Mouse (Mus musculus) 416B (cell line): Measurements from ENCODE around the gene Slc5a10.
A peak's percentile ranks its signal among the peaks of the same experiment; 100 is the strongest.

Source experiments
- DNase-seq: peaks from one replicate; pipeline ENCODE4 v3.0.0; 2011; ENCODE audit warnings: low read depth

Slc5a10 gene

GRCm38 (mm10) chr11:61720636-61721035 lies at the start of gene Slc5a10:
Gene Slc5a10, minus strand, starts transcription at chr11:61720826.
- no peak for DNase-seq

GRCm38 (mm10) chr11:61761584-61762407 lies 41.2 kb upstream of the Slc5a10 start, which contains the start of gene Prpsap2:
Gene Prpsap2, minus strand, starts transcription at chr11:61762088.
- peak; percentile 99 for DNase-seq

DNA sequence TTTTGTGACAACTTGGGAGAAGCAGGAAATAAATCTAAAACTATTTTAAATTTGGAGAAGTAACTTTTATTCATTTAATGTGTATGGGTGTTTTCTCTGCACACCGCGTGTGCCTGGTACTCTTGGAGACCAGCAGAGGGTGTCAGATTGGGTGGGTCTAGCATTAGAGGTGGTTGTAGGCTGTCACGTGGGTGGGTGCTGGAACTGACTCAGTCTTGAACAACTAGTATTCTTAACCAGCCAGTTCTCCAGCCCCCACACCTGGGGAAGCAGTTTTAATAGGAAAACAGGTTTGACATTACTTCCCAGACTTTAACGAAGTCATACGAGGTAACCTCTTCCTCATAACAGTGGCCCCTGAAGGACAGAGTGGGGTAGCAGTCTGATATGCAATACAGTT lies 39.9 kb upstream of the Slc5a10 start:
- peak; percentile 79 for DNase-seq

DNA sequence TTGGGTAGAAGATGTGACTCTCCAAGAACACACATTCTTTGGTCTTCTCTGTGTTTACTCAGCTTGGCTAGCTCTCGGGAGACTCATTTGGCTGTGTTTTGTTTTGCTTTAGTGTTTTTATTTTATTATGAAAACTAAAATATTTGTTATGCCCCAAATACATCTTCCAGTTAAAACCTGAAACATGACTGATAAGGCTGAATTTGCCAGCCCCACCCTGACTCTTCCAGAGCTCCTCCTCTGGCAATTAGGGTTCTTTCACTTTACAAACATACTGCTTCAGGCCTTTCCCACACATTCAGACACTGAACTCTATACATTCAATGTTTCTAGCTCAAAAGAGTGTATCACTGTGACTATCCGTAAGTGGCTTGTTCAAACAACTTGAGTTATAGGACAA lies 36.5 kb upstream of the Slc5a10 start:
- no peak for DNase-seq

DNA sequence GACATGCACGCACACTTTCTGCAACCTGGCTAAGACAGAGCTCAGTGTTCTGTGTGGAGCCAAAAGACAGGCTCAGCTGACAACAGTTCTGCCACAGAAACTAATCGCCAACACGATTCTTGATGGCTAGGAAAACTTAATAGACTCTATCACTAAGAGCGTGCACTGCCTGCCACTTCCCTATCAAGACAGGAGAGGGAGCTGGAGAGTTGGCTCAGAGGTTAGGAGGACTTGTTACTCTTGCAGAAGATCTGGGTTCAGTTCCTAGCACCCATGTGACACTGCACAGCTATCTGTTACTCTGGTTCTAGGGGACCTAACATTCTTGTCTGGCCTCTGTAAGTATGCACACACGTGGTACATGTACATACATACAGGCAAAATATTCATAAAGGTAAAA lies 31.0 kb upstream of the Slc5a10 start:
- DNase-seq = peak; percentile 72

DNA sequence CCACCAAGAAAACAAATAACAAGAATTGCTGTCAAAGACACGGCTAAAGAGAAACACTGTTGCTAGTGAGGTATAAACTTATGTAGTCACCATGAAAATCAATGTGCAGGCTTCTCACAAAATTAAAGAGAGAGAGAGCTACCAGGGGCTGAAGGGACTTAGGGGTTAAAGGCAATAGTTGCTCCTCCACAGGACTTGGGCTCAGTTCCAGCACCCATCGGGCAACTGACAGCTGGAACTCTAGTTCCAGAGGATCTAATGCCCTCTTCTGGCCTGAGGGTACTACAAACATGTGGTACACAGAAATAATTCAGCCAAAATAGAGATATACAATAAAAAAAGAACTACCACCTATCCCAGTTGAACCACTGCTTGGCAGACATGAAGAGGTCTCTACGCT lies 26.5 kb upstream of the Slc5a10 start:
- DNase-seq = no peak

DNA sequence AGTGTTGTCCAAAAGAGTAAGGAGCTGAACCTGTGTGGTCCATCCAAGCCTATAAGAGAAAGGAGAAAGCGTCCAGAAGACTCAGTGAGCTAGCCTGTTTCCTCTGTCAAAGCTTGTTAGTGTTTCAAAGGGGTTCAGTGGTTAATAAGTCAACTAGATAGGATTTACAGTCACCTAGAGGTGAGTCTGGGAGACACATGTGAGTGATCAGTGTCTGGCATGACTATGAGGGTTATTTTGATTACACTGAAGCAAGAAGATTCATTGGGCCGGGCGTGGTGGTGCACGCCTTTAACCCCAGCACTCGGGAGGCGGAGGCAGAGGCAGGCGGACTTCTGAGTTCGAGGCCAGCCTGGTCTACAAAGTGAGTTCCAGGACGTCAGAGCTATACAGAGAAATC lies 25.2 kb upstream of the Slc5a10 start:
- DNase-seq = no peak

DNA sequence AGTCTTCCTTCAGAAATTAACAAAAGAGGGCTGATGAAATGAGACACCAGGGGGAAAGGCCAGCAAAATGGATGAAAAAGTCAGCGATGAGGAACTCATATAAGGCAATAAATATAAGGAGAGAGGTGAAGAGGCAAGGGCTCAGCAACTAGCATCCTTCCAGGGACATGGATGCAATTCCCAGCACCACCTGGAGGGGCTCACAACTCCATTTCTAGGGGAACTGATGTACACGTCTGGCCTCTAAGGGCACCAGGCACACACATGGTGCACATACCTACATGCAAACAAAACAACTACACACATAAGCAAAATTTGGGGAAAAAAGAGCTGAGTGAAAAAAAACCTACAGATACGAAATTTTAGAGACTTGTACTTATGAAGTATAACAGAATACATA lies 23.8 kb upstream of the Slc5a10 start:
- no peak for DNase-seq

GRCm38 (mm10) chr11:61743768-61744167 lies 23.1 kb upstream of the Slc5a10 start:
- no peak for DNase-seq

GRCm38 (mm10) chr11:61740500-61740899 lies 19.9 kb upstream of the Slc5a10 start:
- peak; percentile 33 for DNase-seq

- DNase-seq = no peak
These were observed 16.7 kb upstream of the Slc5a10 start for GRCm38 (mm10) chr11:61737290-61737689.

DNA sequence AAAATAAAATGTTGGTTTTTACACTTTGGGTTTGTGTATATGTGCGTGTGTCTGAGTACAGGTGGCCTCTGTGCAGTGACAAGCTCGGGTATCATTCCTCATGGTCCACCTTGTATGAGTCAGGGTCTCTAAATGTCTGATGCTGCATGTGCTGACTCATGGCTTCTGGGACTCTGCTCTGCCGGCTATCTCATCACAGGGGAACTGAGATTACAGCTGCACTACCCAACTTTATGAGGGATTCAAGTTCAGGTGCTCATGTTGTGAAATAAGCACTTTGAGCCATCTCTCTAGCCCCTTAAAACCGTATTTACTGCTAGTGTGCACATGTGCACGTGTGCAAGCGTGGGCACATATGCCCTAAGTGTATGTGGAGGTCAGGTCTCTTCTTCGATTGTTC lies 12.0 kb upstream of the Slc5a10 start:
- DNase-seq = no peak

DNA sequence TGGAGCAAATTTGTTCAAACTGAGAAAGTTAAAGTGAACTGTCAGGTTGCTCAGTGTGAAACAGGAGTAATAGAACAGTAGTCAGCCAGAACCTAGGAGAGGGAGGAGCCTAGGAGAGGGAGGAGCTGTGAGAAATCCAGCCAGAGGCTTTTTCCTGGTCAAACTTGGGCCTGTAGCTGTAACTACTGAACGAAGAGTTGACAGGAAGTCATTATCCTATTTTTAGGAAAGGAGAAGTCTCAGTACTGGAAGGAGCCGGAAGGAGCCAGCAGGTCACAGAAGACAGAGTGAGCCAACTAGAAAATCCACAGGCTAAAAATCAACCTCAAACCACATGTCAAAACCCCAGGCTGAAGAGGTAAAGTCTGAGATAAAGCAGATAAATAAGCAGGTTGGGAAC lies 7.4 kb upstream of the Slc5a10 start:
- DNase-seq = peak; percentile 53

- no peak for DNase-seq
These were observed 1.5 kb upstream of the Slc5a10 start for GRCm38 (mm10) chr11:61722077-61722476.

- no peak for DNase-seq
These were observed 800 bp downstream of the Slc5a10 start for GRCm38 (mm10) chr11:61719826-61720225.

DNA sequence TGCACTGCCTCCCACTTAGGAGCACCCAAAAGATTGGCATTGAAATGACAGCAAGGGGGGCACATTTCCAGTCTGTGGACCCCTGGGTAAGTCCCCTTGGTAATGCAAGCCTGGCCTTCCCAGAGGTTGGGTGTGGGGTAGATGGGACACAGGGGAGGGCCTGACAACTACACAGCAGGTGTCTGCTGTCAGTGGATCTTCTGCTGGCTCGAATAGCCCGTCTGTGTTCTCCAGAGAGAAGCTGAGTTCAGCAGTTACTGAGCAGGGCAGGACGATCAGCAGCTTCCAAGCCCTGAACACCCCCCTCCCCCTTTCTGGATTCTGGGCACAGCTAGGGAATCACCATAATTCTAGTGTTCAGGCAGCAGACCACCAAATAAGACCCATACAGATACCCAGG lies 1.2 kb downstream of the Slc5a10 start:
- DNase-seq = no peak

DNA sequence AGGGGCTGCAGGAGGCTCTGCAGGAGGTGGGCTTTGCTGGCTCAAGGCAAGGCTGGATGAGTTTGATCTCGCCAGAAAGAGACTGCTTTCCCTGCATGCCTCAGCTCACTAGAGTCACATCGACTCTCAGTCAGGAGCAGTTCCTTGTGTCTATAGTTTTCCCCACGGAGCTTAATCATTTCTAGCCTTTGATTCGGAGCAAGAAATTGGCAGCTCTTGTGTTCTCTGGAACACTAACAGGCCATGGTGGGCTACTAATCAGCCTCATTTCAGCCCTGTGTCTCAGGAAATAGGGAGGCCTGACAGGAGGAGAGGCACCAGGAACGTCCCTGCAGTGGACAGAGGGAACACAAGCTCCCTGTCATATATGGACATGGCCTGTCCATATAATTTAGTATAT lies 2.6 kb downstream of the Slc5a10 start:
- no peak for DNase-seq

- DNase-seq = no peak
These were observed 5.5 kb downstream of the Slc5a10 start for GRCm38 (mm10) chr11:61715130-61715529.

DNA sequence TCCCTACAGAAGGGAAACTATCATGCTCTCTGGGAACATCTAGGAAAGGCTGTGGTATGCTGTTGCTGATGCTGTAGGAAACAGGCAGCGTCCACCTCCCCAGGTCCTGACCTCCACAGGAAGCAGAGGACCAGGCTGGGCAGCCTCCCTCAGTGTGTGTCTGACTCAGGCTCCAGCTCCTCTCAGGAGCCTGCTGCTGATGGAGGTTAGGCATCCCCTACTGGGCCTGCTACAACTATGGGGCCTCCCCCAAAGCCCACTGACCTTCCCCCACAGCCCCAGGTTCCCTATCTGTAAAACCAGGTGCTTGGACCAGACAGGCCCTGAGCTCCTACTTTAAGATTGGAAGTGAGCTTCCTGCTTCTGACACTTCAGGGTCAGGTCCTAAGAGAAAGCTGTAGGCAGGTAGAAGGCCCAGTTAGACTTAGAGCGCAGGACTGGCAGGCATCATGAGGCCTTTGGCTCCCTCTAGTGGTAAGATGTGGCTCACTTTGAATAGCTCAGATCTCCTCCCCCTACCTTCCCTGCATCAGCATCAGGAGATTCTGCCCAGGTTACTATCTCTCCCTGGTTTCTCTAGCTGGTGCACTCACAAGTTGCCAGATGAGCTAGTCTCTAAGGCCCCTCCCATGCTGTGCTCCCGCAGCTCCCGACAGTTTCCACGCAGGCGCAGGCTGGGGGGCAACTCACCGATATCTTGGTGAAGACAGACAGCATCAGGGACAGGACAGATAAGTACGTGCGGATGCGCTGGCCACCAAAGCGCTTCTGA lies 6.1 kb downstream of the Slc5a10 start:
- DNase-seq = peak; percentile 79

GRCm38 (mm10) chr11:61713157-61713855 lies 7.3 kb downstream of the Slc5a10 start:
- DNase-seq = peak; percentile 32

GRCm38 (mm10) chr11:61708928-61709327 lies 11.7 kb downstream of the Slc5a10 start:
- DNase-seq = no peak

DNA sequence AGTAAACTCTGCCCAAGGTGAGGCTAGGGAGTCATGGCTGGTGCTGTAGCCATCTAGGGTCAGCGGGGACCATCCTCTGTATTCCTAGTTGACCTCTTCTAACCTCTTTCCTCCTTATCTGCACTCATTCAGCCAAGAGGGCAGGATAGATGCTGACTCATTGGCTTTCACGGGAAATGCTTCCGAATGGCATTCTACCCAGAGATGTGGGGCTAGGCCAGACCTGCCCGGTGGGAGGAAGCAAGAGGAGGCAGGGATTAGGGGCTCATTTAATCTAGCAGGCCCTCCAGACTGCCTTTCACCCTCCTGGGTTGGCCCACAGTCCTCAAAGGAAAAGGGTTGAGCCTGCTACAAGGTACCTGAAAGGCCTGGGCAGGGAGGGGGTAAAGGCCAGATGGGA lies 14.4 kb downstream of the Slc5a10 start:
- DNase-seq = no peak

- no peak for DNase-seq
These were observed 15.0 kb downstream of the Slc5a10 start for GRCm38 (mm10) chr11:61705581-61705980.
